Mouse (Mus musculus) lung, postnatal 14 days (tissue): ENCODE measurements around the gene Inpp5k.
"Not testable (repeated sequence)": the region's sequence is repeated elsewhere in the genome, so short reads cannot be mapped to it uniquely, and the experiment has no call there.

Source experiments
- DNase-seq: peaks from one replicate; pipeline ENCODE4 v3.0.0; 2021

Gene Inpp5k

DNA sequence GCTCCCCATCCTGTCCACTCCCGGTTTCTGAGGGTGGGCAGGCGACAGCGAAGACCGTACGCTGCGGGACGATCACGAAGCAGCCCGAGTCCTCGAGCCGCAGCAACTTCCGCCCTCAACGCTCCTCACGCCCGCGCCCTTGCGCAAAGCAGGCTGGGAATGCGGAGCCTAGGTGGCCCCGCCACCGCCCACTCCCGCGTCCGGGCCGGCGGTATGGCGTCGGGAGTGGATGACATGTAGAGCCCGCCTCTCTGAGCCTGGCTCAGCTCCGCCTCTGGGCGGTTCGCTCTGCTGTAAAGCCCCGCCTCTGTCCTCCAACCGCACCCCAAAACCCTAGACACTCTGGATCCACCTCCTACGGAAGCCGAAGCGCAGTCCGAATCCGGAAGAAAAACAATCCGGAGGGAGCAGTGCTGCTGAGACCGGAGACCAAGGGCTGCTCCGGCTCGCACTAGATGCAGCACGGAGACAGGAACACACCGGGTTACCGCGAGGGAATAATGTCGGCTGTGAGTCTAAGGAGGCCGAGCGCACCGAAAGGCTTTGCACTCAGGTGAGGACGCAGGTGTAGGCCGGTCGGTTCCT is at the start of gene Inpp5k:
Gene Inpp5k (plus strand): TSS at position 344 of the 585 bp plus-strand sequence.
- peak; percentile 95 for DNase-seq

DNA sequence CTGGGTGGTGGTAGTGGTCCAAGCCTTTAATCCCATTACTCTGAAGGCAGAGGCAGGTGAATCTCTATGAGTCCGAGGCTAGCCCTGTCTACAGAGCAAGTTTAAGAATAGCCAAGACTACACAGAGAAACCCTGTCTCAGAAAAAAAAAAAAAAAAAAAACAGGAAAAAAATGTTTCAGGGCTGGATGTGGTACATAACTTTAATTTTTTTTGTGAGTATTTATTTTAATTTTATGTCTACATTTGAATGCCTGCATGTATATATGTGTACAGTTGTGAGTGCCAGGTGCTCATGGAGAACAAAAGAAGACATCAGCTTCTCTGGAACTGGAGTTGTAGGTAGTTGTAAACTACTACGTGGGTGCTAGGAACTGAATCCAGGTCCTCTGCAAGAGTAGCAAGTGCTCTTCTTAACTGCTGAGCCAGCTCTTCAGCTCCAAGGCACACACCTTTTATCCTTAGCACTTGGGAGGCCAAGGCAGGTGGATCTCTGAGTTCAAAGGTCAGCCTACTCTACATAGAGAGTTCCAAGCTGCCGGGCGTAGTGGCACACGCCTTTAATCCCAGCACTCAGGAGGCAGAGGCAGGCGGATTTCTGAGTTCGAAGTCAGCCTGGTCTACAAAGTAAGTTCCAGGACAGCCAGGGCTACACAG is 49.2 kb upstream of the Inpp5k start:
- DNase-seq: no peak

GRCm38 (mm10) chr11:75583521-75583920 is 47.3 kb upstream of the Inpp5k start:
- DNase-seq: no peak

GRCm38 (mm10) chr11:75585061-75585460 is 45.7 kb upstream of the Inpp5k start:
- DNase-seq: no peak

GRCm38 (mm10) chr11:75585978-75586377 is 44.8 kb upstream of the Inpp5k start:
- no peak for DNase-seq

DNA sequence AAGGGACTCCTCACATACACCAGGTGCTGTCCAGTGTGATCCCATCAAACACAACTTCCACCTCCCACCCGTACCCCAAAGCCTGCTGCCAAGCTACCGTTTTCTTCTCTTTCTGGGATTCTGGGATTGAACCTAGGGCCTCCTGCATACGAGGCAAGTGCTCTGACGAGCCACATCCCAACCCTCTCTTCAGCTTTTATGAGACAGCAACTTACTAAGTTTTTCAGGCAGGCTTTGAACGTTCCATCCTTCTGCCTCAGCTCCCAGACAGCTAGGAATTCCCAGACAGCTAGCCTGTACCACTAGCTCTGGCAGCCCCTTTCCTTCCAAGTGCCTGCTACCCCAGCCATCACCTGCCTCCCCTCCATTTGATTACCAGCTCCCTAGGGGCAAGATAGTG is 43.8 kb upstream of the Inpp5k start:
- DNase-seq: no peak

GRCm38 (mm10) chr11:75587493-75588284 is 43.1 kb upstream of the Inpp5k start, which contains the start of gene Pitpna:
TSS of gene Pitpna (plus strand) at chr11:75588097.
- peak; percentile 96 for DNase-seq

GRCm38 (mm10) chr11:75588285-75588941 is 42.4 kb upstream of the Inpp5k start:
- peak; percentile 76 for DNase-seq

DNA sequence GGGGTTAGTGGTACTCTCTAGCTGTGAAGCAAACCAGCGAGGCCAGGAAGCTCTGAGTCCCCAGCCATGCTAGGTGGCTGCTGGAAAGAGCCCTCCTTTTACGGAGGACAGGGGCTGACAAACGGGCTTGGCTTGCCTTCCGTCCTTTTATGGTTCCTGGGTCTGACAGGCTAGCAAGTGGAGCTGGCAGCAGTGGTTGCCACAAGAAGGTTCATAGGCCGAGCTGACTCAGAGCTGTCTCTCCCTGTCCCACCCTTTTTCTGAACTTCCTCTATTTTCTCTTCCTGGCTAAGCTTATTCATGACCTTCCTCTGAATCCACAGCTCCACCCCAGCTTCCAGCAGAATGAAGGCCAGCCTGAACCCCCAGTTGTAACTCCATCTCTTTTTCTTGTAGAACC is 38.2 kb upstream of the Inpp5k start:
- DNase-seq: no peak

DNA sequence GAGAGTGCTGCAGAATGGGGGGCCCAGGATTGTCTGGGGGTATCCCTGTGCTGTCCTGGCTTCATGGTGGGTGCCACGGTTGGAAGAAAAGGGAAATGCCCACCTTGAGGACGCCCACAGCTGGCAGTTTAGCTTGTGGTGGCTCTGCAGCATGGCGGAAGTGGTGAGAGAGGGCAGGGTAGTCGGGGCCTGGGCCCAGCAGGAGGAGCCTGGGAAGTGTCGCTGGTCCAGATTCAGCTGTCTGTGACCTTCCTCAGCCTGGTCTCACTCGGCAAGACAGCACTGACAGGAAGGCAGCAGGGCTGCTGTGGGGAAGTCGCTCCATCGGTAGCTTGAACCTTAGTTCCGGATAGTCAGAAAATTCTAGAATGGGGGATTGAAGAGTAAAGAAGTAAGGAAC is 36.4 kb upstream of the Inpp5k start:
- DNase-seq: no peak

GRCm38 (mm10) chr11:75595404-75595803 is 35.4 kb upstream of the Inpp5k start:
- DNase-seq: no peak

- DNase-seq: no peak
These were observed 35.0 kb upstream of the Inpp5k start for GRCm38 (mm10) chr11:75595816-75596215.

- peak; percentile 53 for DNase-seq
These were observed 34.0 kb upstream of the Inpp5k start for GRCm38 (mm10) chr11:75596726-75597255.

DNA sequence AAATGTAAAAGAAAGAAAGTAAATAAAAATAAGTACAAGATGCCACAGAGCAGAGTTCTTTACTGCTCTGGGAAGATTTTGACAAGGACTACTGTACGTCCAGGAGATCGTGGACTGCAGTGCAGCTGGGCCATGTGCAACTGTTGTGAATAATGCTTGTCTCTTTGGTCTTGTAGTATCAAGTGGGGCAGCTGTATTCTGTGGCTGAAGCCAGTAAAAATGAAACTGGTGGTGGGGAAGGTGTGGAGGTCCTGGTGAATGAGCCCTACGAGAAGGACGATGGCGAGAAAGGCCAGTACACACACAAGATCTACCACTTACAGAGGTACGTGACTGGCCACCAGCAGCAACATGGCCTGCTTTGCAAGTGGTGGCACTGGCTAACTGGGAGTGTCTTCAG is 32.8 kb upstream of the Inpp5k start:
- DNase-seq: no peak

- DNase-seq: not testable (repeated sequence)
These were observed 31.0 kb upstream of the Inpp5k start for GRCm38 (mm10) chr11:75599802-75600201.

DNA sequence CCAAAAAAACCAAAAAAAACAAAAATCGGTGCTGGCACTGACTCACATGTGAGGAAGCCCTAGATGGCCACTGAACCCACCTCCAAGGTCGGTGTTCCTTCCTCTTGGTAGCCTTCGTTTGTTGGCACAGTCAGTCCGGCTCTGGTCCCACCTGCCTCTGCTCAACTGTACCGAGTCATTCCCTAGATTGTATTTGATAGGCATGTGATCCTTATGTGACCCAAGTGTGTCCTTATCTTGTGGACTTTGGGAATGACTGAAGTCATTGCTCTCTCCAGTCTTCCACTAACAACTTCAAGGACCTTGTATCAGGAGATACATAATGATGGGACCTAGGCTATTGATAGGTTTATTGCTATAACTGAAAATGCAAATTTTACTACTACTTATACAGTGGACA is 26.0 kb upstream of the Inpp5k start:
- no peak for DNase-seq

DNA sequence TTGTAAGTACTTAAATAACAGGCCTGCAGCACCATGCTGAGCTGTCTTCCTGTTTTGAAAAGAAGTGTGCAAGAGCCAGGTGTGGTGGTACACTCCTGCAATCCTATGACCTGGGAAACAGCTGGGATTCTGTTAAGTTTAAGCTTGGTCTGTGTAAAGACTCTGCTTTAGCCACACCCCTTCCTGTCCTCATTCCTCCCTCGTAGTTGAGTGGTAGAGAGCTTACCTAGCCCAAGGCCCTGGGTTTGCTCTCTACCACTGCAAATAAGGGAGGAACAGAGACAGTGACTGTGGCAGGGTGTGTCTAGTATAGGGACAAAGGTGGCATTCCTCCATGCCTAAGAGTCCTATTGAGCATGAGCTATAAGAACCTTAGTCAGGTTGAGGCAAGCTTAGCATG is 25.5 kb upstream of the Inpp5k start:
- DNase-seq: no peak

DNA sequence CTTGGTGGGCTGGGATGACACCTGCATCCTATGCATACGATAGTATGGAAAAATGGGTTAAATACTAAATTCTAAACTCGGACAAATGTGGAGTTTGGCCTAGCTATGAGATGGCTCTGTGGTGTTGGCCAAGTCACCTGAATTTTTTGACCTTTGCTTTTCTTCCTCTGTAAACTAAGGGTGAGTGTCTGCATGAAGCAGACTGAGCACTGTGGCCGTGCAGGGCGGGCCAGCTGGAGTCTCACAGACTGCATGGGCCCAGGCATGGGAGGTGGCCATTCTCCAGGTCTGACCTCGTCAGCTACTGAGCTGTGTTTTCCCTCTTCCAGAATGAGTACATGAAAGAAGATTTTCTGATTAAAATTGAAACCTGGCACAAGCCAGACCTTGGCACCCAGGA is 22.0 kb upstream of the Inpp5k start:
- no peak for DNase-seq

DNA sequence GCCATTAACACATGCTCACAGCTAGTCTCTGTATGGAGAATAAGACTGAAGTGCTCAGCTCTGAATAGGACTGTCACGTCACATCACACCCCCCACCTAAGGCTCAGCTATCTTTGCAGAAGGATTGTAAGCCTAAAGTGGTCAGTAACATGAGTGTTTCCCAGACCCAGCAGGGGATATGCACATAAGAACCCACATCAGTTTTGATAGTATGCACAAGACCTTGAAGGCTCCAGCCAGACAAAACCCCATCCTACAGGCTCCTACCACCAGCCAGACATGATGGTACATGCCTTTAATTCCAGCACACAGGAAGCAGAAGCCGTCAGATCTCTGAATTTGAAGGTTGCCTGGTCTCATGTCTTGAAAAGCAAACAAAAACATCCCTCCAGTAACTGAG is 20.8 kb upstream of the Inpp5k start:
- DNase-seq: no peak

DNA sequence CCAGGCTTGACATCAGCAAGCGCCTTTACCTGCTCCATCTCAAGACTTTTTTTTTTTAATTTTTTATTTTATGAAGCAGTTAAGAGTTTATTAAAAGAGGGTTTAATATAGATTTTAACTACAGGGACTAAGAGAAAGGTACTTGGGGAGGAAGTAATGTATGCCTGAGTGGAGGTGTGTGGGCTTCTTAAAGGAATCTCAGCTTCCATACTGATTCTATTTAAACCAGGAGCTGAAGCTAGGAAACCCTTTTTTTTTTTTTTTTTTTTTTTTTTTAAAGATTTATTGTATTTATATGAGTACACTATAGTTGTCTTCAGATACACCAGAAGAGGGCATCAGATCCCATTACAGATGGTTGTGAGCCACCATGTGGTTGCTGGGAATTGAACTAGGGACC is 16.0 kb upstream of the Inpp5k start:
- no peak for DNase-seq

DNA sequence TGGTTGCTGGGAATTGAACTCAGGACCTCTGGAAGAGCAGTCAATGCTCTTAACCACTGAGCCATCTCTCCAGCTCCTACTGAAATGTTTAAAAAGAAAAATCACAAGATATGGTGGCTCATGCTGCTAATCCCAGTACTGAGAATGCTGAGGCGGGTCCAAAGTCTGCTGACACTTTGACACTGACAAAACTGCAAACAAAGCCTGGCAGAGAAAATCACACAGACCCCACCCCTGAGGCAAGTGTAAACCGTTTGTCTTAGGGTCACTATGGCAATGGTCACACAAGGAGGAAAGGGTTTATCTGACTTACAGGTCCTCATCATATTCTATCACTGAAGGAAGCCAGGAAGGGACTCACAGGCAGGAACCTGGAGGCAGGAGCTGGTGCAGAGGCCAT is 15.2 kb upstream of the Inpp5k start:
- no peak for DNase-seq

DNA sequence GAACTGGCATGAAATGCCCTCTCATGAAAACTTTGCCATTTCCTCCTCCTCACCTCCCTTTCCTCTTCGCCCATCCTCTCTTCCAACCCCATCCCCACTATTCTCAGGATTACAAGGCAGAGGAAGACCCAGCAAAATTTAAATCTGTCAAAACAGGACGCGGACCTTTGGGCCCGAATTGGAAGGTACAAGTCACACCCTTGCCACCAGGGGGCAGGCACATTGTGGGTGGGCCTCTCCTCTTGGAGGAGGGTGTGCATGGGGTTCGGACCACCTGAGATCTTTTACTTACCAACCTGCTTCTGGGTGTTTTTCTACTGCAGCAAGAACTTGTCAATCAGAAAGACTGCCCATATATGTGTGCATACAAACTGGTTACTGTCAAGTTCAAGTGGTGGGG is 11.7 kb upstream of the Inpp5k start:
- peak; percentile 41 for DNase-seq

DNA sequence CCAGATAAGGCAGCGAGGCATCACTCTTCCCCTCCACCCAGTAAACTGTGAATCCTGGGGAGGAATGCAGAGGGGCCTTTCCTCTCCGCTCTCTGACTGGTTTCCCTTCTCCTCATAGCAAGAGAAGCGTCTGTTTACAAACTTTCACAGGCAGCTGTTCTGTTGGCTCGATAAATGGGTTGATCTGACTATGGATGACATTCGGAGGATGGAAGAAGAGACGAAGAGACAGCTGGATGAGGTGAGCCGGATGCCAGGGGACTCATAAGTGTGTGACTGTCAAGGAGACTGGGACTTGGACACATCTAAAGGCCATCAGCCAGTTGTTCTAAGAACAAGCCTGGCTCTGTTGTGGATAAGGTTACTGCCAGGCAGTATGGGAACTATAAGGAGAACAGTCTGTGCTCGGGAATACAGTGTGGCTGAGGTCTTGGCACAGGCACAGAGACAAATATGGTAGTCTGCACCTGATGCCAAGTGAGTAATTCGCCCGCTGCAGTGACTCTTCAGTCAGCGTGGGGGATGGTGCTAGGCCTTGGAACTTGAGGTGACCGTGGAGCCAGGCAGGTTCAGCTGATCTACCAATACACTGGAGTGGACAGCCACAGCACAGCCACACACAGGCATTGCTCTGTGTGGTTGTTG is 10.5 kb upstream of the Inpp5k start:
- no peak for DNase-seq
